Mouse (Mus musculus): ENCODE measurements around the gene Mrpl33.

- TF ChIP-seq CTCF (IDR thresholded peaks at IDR 0.05; ENCODE audit: low read depth, low read length) (no peak), POLR2A (IDR thresholded peaks at IDR 0.05; ENCODE audit: borderline replicate concordance, low read depth, low read length) (no peak)
Observed at GRCm38 (mm10) chr5:31687972-31688371, 91.2 kb downstream of the Mrpl33 start.

Measured in bone marrow macrophage, adult 2 months (primary cell).